Mouse (Mus musculus): ENCODE data around the gene Asap3. TPM values are rescaled to one million over a fixed set of nuclear protein-coding genes. Genes with fewer than 3 reads are reported as not detected.

Asap3 gene
- polyA plus RNA-seq, 1 experiment from 2014 or later = 3.0 TPM

DNA sequence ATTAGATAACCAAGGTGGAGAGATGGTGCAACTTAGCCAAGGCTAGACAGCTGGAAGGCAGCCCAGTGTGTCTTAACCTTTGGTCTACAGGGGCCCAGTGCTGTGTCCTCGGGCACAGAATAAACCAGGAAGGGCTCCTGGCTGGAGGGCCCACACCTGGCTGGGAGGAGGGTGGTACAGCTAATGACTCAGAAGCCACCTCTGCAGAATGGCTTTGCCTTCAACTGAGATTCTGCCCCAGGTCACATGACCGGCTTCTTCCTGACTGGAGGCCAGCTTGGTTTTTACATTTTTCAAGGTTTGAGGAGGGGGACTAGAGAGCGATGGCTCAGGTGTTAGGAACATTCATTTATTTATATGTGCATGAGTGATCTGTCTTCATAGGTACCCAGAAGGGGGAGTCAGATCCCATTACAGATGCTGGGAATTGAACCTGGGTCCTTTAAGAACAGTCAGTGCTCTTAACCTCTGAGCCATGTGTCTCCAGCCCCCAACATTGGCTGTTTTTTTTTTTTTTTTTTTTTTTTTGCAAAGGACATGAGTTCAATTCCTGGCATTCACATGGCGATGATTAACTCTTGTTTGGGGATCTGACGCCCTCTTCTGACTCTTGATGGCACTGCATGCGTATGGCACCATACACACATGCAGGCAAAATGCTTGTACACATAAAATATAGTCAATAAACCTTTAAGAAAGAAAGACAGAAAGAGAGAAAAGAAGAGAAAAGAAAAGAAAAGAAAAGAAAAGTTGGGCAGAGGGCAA lies 17.0 kb upstream of the Asap3 start:
- H3K9ac ChIP-seq (ENCODE audit: low read depth, low read length) = no peak overlapping the region
- DNase-seq (ENCODE audit: low spot score) (no peak), ATAC-seq (replicated peaks; ENCODE audit: low FRiP score, low read depth) (no peak)
- peak; percentile 54 for TF ChIP-seq CTCF (IDR thresholded peaks at IDR 0.05; ENCODE audit: low read depth)
- H3K4me1 ChIP-seq (replicated peaks; ENCODE audit: insufficient read depth, low read length) = no peaks in the 10 kb centered on the region
- no peak overlapping the region for H3K27ac ChIP-seq
- WGBS = 90% methylated on average over 6 of the region's 6 CpGs
- H3K9me3 ChIP-seq (replicated peaks; ENCODE audit: low read length) = no peaks in the 10 kb centered on the region
- no peaks in the 10 kb centered on the region for H3K27me3 ChIP-seq (ENCODE audit: insufficient read depth, low read length)
- H3K36me3 ChIP-seq (ENCODE audit: insufficient read depth, low read length) = peaks cover 12% of the 10 kb centered on the region; the same call in 1 of the 2 replicates
- no peak overlapping the region for H3K4me3 ChIP-seq (replicated peaks; ENCODE audit: low read depth, low read length)
- H3K4me2 ChIP-seq (ENCODE audit: low read length) = no peak overlapping the region

DNA sequence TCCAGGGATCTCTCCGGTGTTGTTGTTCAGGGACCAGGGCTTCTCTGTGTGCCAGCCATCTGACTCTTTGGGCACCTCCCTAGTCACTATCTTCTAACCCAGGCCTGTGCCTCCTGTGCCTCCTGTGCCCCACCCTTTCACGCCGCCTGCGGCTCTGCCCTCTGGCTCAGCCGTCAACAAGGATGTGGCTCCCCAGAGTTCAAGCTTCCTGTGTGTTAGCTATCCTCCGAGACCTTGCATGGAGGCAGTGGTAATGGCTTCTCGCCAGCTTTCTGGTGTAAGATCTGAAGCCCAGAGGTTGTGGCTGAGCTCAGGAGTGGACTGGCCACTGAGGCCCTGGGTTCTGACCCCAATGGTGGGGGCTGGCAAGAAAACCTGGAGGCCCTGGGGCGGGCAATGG lies 16.3 kb upstream of the Asap3 start:
- ATAC-seq (replicated peaks; ENCODE audit: low FRiP score, low read depth) = no peak
- no peak for TF ChIP-seq CTCF (IDR thresholded peaks at IDR 0.05; ENCODE audit: low read depth)
- WGBS = 78% methylated on average over 8 of the region's 8 CpGs
- no peak overlapping the region for H3K4me2 ChIP-seq (ENCODE audit: low read length)
- DNase-seq (ENCODE audit: low spot score) = no peak
- H3K4me1 ChIP-seq (replicated peaks; ENCODE audit: insufficient read depth, low read length) = no peaks in the 10 kb centered on the region
- peaks cover 12% of the 10 kb centered on the region; the same call in 1 of the 2 replicates for H3K36me3 ChIP-seq (ENCODE audit: insufficient read depth, low read length)
- H3K4me3 ChIP-seq (replicated peaks; ENCODE audit: low read depth, low read length) = no peak overlapping the region
- no peak overlapping the region for H3K9ac ChIP-seq (ENCODE audit: low read depth, low read length)
- no peaks in the 10 kb centered on the region for H3K9me3 ChIP-seq (replicated peaks; ENCODE audit: low read length)
- no peak overlapping the region for H3K27ac ChIP-seq
- H3K27me3 ChIP-seq (ENCODE audit: insufficient read depth, low read length) = no peaks in the 10 kb centered on the region

DNA sequence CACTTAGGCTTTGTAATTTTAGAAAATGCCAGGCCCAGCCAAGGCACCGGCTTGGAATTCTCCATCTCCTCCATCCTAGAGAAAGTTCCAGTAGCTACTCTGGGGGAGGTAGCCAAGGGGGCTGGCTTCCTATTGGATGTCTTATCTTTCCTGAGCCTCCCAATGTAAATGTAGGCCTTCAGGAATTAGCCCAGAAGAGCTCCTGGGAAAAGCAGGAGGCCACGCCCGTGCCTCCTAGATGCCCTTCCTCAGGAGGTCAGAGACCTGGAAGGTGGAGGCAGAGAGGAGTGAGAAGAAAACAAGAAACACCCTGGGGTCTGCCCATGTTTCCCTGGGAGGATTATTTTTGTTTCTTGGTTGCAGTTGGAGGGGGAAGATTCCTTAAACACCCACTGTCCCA lies 12.6 kb upstream of the Asap3 start:
- ATAC-seq (replicated peaks; ENCODE audit: low FRiP score, low read depth) (no peak), DNase-seq (ENCODE audit: low spot score) (no peak)
- 66% methylated on average over 3 of the region's 3 CpGs for WGBS

DNA sequence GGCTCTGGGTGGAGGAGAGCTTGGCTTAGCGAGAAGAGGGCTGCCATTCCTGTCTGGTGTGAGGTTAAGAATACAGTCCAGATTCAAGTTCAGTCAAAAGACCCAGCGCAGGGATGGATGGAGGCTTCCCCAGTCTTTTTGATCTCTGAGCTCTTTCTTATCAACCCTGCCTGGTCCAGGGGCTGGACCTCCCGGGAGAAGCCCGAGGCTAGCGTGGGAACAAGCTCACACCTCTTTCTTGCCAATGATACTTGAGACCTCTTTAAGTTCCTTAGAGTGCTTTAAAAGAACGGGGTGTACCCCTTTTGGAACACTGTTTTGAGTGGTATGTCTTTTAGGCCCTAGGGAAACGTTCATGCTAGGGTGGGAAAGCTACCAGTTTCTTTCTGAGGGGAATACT lies 11.1 kb upstream of the Asap3 start:
- no peaks in the 10 kb centered on the region for H3K27me3 ChIP-seq (ENCODE audit: insufficient read depth, low read length)
- H3K36me3 ChIP-seq (ENCODE audit: insufficient read depth, low read length) = peaks cover 12% of the 10 kb centered on the region; the same call in 1 of the 2 replicates
- H3K4me3 ChIP-seq (replicated peaks; ENCODE audit: low read depth, low read length) = no peak overlapping the region
- no peak overlapping the region for H3K9ac ChIP-seq (ENCODE audit: low read depth, low read length)
- H3K27ac ChIP-seq = no peak overlapping the region
- ATAC-seq (replicated peaks; ENCODE audit: low FRiP score, low read depth) = no peak
- no peak overlapping the region for H3K4me2 ChIP-seq (ENCODE audit: low read length)
- 49% methylated on average over 7 of the region's 7 CpGs for WGBS
- TF ChIP-seq CTCF (IDR thresholded peaks at IDR 0.05; ENCODE audit: low read depth) = no peak
- H3K9me3 ChIP-seq (replicated peaks; ENCODE audit: low read length) = no peaks in the 10 kb centered on the region
- DNase-seq (ENCODE audit: low spot score) = no peak
- no peaks in the 10 kb centered on the region for H3K4me1 ChIP-seq (replicated peaks; ENCODE audit: insufficient read depth, low read length)

More for the DNA sequence above, 12.6 kb upstream of the Asap3 start:
- Histone ChIP-seq H3K4me2 (ENCODE audit: low read length) (no peak overlapping the region), H3K27ac (no peak overlapping the region), H3K4me3 (replicated peaks; ENCODE audit: low read depth, low read length) (no peak overlapping the region), H3K36me3 (ENCODE audit: insufficient read depth, low read length) (peaks cover 12% of the 10 kb centered on the region; the same call in 1 of the 2 replicates), H3K27me3 (ENCODE audit: insufficient read depth, low read length) (no peaks in the 10 kb centered on the region), H3K9ac (ENCODE audit: low read depth, low read length) (no peak overlapping the region), H3K9me3 (replicated peaks; ENCODE audit: low read length) (no peaks in the 10 kb centered on the region), H3K4me1 (replicated peaks; ENCODE audit: insufficient read depth, low read length) (no peaks in the 10 kb centered on the region)
- TF ChIP-seq CTCF (IDR thresholded peaks at IDR 0.05; ENCODE audit: low read depth) = no peak

DNA sequence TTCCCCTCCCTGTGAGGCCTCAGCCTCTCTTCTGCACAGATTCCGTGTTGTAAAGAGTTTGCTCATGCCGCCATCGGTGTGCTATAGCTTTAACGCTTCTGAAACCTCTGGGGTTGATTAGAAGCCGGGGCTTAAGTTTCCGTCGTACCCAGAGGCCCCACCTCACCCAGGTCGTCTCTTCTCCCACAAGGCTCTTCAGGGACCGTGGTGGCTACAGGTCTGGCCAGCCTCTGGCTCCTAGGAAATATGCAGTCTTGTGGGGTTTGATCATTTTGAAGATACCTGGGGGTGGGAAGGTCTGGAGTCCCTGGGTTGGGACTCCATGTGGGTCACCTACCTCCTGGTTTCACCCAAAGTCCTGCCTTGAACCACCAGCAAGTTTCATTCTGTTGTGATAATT lies 10.5 kb upstream of the Asap3 start:
- Histone ChIP-seq H3K27ac (no peak overlapping the region), H3K4me1 (replicated peaks; ENCODE audit: insufficient read depth, low read length) (no peaks in the 10 kb centered on the region)

GRCm38 (mm10) chr4:136196201-136196600 lies 10.0 kb upstream of the Asap3 start:
- TF ChIP-seq CTCF (IDR thresholded peaks at IDR 0.05; ENCODE audit: low read depth) = no peak
- WGBS = 68% methylated on average over 10 of the region's 10 CpGs
- Histone ChIP-seq H3K4me1 (replicated peaks; ENCODE audit: insufficient read depth, low read length) (no peaks in the 10 kb centered on the region), H3K27me3 (ENCODE audit: insufficient read depth, low read length) (no peaks in the 10 kb centered on the region), H3K36me3 (ENCODE audit: insufficient read depth, low read length) (peaks cover 12% of the 10 kb centered on the region; the same call in 1 of the 2 replicates), H3K4me3 (replicated peaks; ENCODE audit: low read depth, low read length) (no peak overlapping the region), H3K9ac (ENCODE audit: low read depth, low read length) (no peak overlapping the region), H3K27ac (no peak overlapping the region), H3K9me3 (replicated peaks; ENCODE audit: low read length) (no peaks in the 10 kb centered on the region), H3K4me2 (ENCODE audit: low read length) (no peak overlapping the region)
- ATAC-seq (replicated peaks; ENCODE audit: low FRiP score, low read depth) = no peak
- no peak for DNase-seq (ENCODE audit: low spot score)

More for the DNA sequence above, 10.5 kb upstream of the Asap3 start:
- no peaks in the 10 kb centered on the region for H3K9me3 ChIP-seq (replicated peaks; ENCODE audit: low read length)
- H3K36me3 ChIP-seq (ENCODE audit: insufficient read depth, low read length) = peaks cover 12% of the 10 kb centered on the region; the same call in 1 of the 2 replicates
- DNase-seq (ENCODE audit: low spot score) (no peak), ATAC-seq (replicated peaks; ENCODE audit: low FRiP score, low read depth) (no peak)
- 65% methylated on average over 9 of the region's 9 CpGs for WGBS
- no peak overlapping the region for H3K4me3 ChIP-seq (replicated peaks; ENCODE audit: low read depth, low read length)
- no peak for TF ChIP-seq CTCF (IDR thresholded peaks at IDR 0.05; ENCODE audit: low read depth)
- H3K27me3 ChIP-seq (ENCODE audit: insufficient read depth, low read length) = no peaks in the 10 kb centered on the region
- H3K4me2 ChIP-seq (ENCODE audit: low read length) = no peak overlapping the region
- H3K9ac ChIP-seq (ENCODE audit: low read depth, low read length) = no peak overlapping the region

Measured in kidney, postnatal 0 days (tissue).